Comparison of ENCODE assay signal across 8 mouse cellular contexts in genomic region chr3:121262521-121263204, GRCm38 (mm10). TPM values are rescaled to one million over a fixed set of nuclear protein-coding genes. Genes with fewer than 3 reads are reported as not detected.
DNase-seq lines count a peak whose midpoint lies in the region; ATAC-seq and TF ChIP-seq lines count a peak whose summit lies in the region.

No protein-coding gene starts in this region.

- TF ChIP-seq EP300 in heart, adult 2 months (IDR thresholded peaks at IDR 0.05; ENCODE audit: insufficient read depth, low read depth, low read length), result no peak
- TF ChIP-seq EP300 in liver, postnatal 0 days (IDR thresholded peaks at IDR 0.05; ENCODE audit: low read depth), result no peak
- no peak for TF ChIP-seq EP300 in stomach, postnatal 0 days (optimal IDR thresholded peaks at IDR 0.05)

- peak overlapping the region; percentile 14 for H3K4me3 ChIP-seq in C2C12 (ENCODE audit: insufficient read depth, poor library complexity, severe bottlenecking)
- H3K4me3 ChIP-seq in embryonic facial prominence, embryonic 10.5 days, result peak overlapping the region; percentile 84
- peak overlapping the region; percentile 56 for H3K4me3 ChIP-seq in heart, adult 2 months
- H3K4me3 ChIP-seq in kidney, embryonic 15.5 days (replicated peaks), result peak overlapping the region; percentile 68
- H3K4me3 ChIP-seq in liver, postnatal 0 days (ENCODE audit: low read depth, low read length), result peak overlapping the region; percentile 91
- peak overlapping the region; percentile 64 for H3K4me3 ChIP-seq in neural tube, embryonic 11.5 days (ENCODE audit: low read depth, low read length)
- peak overlapping the region; percentile 69 for H3K4me3 ChIP-seq in stomach, postnatal 0 days (ENCODE audit: low read depth, low read length)

- peaks cover 13% of the 10 kb centered on the region for H3K27me3 ChIP-seq in C2C12 (ENCODE audit: control insufficient read depth, insufficient read depth, insufficient read length)
- H3K27me3 ChIP-seq in embryonic facial prominence, embryonic 10.5 days (replicated peaks; ENCODE audit: low read depth, poor library complexity, severe bottlenecking), result peaks cover 81% of the 10 kb centered on the region
- no peaks in the 10 kb centered on the region for H3K27me3 ChIP-seq in heart, adult 2 months (ENCODE audit: control insufficient read depth, insufficient read depth, low read length)
- H3K27me3 ChIP-seq in kidney, embryonic 15.5 days, result peaks cover 55% of the 10 kb centered on the region
- 0 out of 2 replicates have a peak, but pooled peaks cover 6% of the 10 kb centered on the region for H3K27me3 ChIP-seq in liver, postnatal 0 days (ENCODE audit: insufficient read depth, low read length)
- peaks cover 22% of the 10 kb centered on the region for H3K27me3 ChIP-seq in neural tube, embryonic 11.5 days (ENCODE audit: control insufficient read depth, insufficient read depth, low read length)
- H3K27me3 ChIP-seq in stomach, postnatal 0 days (ENCODE audit: control insufficient read depth, insufficient read depth, low read length), result peaks cover 3% of the 10 kb centered on the region; the same call in 1 of the 2 replicates

- peak; percentile 95 for ATAC-seq in kidney, embryonic 15.5 days (replicated peaks; ENCODE audit: low FRiP score)
- ATAC-seq in liver, postnatal 0 days, result peak; percentile 85
- peak; percentile 92 for ATAC-seq in neural tube, embryonic 11.5 days (ENCODE audit: insufficient read depth, low FRiP score, low TSS enrichment)
- peak; percentile 92 for ATAC-seq in stomach, postnatal 0 days (ENCODE audit: low FRiP score, low TSS enrichment)

- peak overlapping the region; percentile 85 for H3K27ac ChIP-seq in embryonic facial prominence, embryonic 10.5 days (replicated peaks)
- peak overlapping the region; percentile 17; the same call in 1 of the 2 replicates for H3K27ac ChIP-seq in heart, adult 2 months
- no peak overlapping the region for H3K27ac ChIP-seq in kidney, embryonic 15.5 days
- peak overlapping the region; percentile 98 for H3K27ac ChIP-seq in liver, postnatal 0 days (ENCODE audit: low read depth)
- H3K27ac ChIP-seq in neural tube, embryonic 11.5 days (ENCODE audit: low read depth, low read length), result no peak overlapping the region
- peak overlapping the region; percentile 85 for H3K27ac ChIP-seq in stomach, postnatal 0 days (replicated peaks)

- H3K79me2 ChIP-seq in C2C12 (ENCODE audit: control insufficient read depth, insufficient read depth), result no peaks in the 10 kb centered on the region
- H3K79me2 ChIP-seq in heart, adult 2 months (replicated peaks; ENCODE audit: control insufficient read depth, insufficient read depth, low read length), result no peaks in the 10 kb centered on the region

- peak; percentile 80 to 90 for DNase-seq in adrenal gland, adult (ENCODE audit: inconsistent age in 2 of 2, low spot score in 1 of 2)
- peak; percentile 83 for DNase-seq in embryonic facial prominence, embryonic 10.5 days (ENCODE audit: low spot score)
- peak; percentile 68 to 77 for DNase-seq in heart, adult 2 months
- DNase-seq in liver, postnatal 0 days, result peak; percentile 76
- peak; percentile 76 for DNase-seq in neural tube, embryonic 11.5 days (ENCODE audit: low spot score)
- peak; percentile 81 for DNase-seq in stomach, postnatal 0 days (ENCODE audit: low spot score)

- intact Hi-C loops in heart, adult 2 months (cut with DNase I), result loop anchor here (2.0 kb wide), 1 partner anchor 28 kb away; the partner anchor contains the start of gene Alg14

- peaks cover 15% of the 10 kb centered on the region for H3K4me1 ChIP-seq in embryonic facial prominence, embryonic 10.5 days
- H3K4me1 ChIP-seq in heart, adult 2 months (ENCODE audit: control insufficient read depth, insufficient read depth, low read length), result peaks cover 1% of the 10 kb centered on the region
- H3K4me1 ChIP-seq in kidney, embryonic 15.5 days, result peaks cover 21% of the 10 kb centered on the region
- H3K4me1 ChIP-seq in liver, postnatal 0 days (ENCODE audit: insufficient read depth), result peaks cover 43% of the 10 kb centered on the region
- no peaks in the 10 kb centered on the region for H3K4me1 ChIP-seq in neural tube, embryonic 11.5 days (ENCODE audit: control insufficient read depth, insufficient read depth, low read length)
- H3K4me1 ChIP-seq in stomach, postnatal 0 days (replicated peaks; ENCODE audit: control insufficient read depth, insufficient read depth), result no peaks in the 10 kb centered on the region; the same call in 1 of the 2 replicates

- H3K79me3 ChIP-seq in C2C12 (ENCODE audit: low read depth), result no peaks in the 10 kb centered on the region

- H3K4me2 ChIP-seq in kidney, embryonic 15.5 days, result peak overlapping the region; percentile 98
- peak overlapping the region; percentile 93 for H3K4me2 ChIP-seq in liver, postnatal 0 days (ENCODE audit: low read depth, low read length)
- peak overlapping the region; percentile 99 for H3K4me2 ChIP-seq in neural tube, embryonic 11.5 days (ENCODE audit: low read depth)
- peak overlapping the region; percentile 98 for H3K4me2 ChIP-seq in stomach, postnatal 0 days (replicated peaks; ENCODE audit: low read depth)

- WGBS in embryonic facial prominence, embryonic 10.5 days, result under 1% methylated on average over 97 of the region's 97 CpGs
- under 1% methylated on average over 88 of the region's 97 CpGs for WGBS in heart, adult 2 months
- under 1% methylated on average over 94 of the region's 97 CpGs for WGBS in kidney, embryonic 15.5 days
- under 1% methylated on average over 88 of the region's 97 CpGs for WGBS in liver, postnatal 0 days (ENCODE audit: insufficient replicate concordance)
- WGBS in neural tube, embryonic 11.5 days, result under 1% methylated on average over 84 of the region's 97 CpGs
- WGBS in stomach, postnatal 0 days, result under 1% methylated on average over 48 of the region's 97 CpGs

- peak overlapping the region; percentile 60 for H3ac ChIP-seq in C2C12 (ENCODE audit: control insufficient read depth, insufficient read length, low read depth)

- no peak for TF ChIP-seq POLR2A in heart, adult 2 months (IDR thresholded peaks at IDR 0.05; ENCODE audit: insufficient read depth, low read depth, low read length)

- H3K36me3 ChIP-seq in C2C12 (ENCODE audit: control insufficient read depth, insufficient read depth), result no peaks in the 10 kb centered on the region
- H3K36me3 ChIP-seq in embryonic facial prominence, embryonic 10.5 days (replicated peaks), result no peaks in the 10 kb centered on the region
- no peaks in the 10 kb centered on the region for H3K36me3 ChIP-seq in heart, adult 2 months (ENCODE audit: control insufficient read depth, insufficient read depth, low read length)
- no peaks in the 10 kb centered on the region for H3K36me3 ChIP-seq in kidney, embryonic 15.5 days
- no peaks in the 10 kb centered on the region for H3K36me3 ChIP-seq in liver, postnatal 0 days (replicated peaks; ENCODE audit: insufficient read depth, low read length)
- H3K36me3 ChIP-seq in neural tube, embryonic 11.5 days (ENCODE audit: control insufficient read depth, insufficient read depth, low read length), result no peaks in the 10 kb centered on the region
- no peaks in the 10 kb centered on the region for H3K36me3 ChIP-seq in stomach, postnatal 0 days (ENCODE audit: control insufficient read depth, insufficient read depth, low read length)

- no peak for TF ChIP-seq CTCF in C2C12 (IDR thresholded peaks at IDR 0.05; ENCODE audit: control insufficient read depth, insufficient read depth, insufficient read length)
- TF ChIP-seq CTCF in heart, adult 2 months (IDR thresholded peaks at IDR 0.05), result no peak
- TF ChIP-seq CTCF in liver, postnatal 0 days (IDR thresholded peaks at IDR 0.05; ENCODE audit: low read depth), result no peak
- no peak for TF ChIP-seq CTCF in stomach, postnatal 0 days (IDR thresholded peaks at IDR 0.05; ENCODE audit: low read depth)

- peak overlapping the region; percentile 65 for H3K9ac ChIP-seq in heart, adult 2 months (ENCODE audit: low read depth, low read length)
- H3K9ac ChIP-seq in kidney, embryonic 15.5 days, result peak overlapping the region; percentile 56
- H3K9ac ChIP-seq in liver, postnatal 0 days (replicated peaks), result peak overlapping the region; percentile 95
- peak overlapping the region; percentile 72 for H3K9ac ChIP-seq in neural tube, embryonic 11.5 days (ENCODE audit: low read length)
- H3K9ac ChIP-seq in stomach, postnatal 0 days (ENCODE audit: low read length), result peak overlapping the region; percentile 68

- no peaks in the 10 kb centered on the region for H3K9me3 ChIP-seq in embryonic facial prominence, embryonic 10.5 days
- H3K9me3 ChIP-seq in kidney, embryonic 15.5 days (replicated peaks), result no peaks in the 10 kb centered on the region
- no peaks in the 10 kb centered on the region for H3K9me3 ChIP-seq in liver, postnatal 0 days (ENCODE audit: low read length)
- H3K9me3 ChIP-seq in neural tube, embryonic 11.5 days (ENCODE audit: control insufficient read depth, low read length), result no peaks in the 10 kb centered on the region
- no peaks in the 10 kb centered on the region for H3K9me3 ChIP-seq in stomach, postnatal 0 days (ENCODE audit: control insufficient read depth, low read length)

TF ChIP-seq in C2C12, 6 proteins besides CTCF, POLR2A, EP300 and RAD21 (continues in another document):
- TF ChIP-seq CEBPB (IDR thresholded peaks at IDR 0.05; ENCODE audit: low read depth) (no peak), FOSL1 (IDR thresholded peaks at IDR 0.05; ENCODE audit: insufficient read depth, low read length, poor library complexity, severe bottlenecking) (no peak), MYOD1 (IDR thresholded peaks at IDR 0.05; ENCODE audit: control insufficient read depth, insufficient read length, low read depth) (no peak)

RNA-seq across cellular contexts. Expression of gene Tmem56, which starts 20.2 kb away (rescaled TPM):
- polyA plus RNA-seq in C2C12 (2012; fragmentation: generic; extraction: Trizol), result 0.09 TPM
- polyA plus RNA-seq in embryonic facial prominence, embryonic 10.5 days (2016; fragmentation: Nextera tagmentation; extraction: Ambion mirVana), result 0.81 and 0.84 TPM in 2 replicates
- total RNA-seq in heart, adult 2 months (2021), result 1 to 10 TPM in 1 of 2 experiments, under 1 TPM in 1; 0.99 to 2.9 TPM
- 0.68 and 2.0 TPM in 2 replicates for polyA plus RNA-seq in heart, adult 2 months (2012; rRNA removed)
- polyA plus RNA-seq in kidney, embryonic 15.5 days (2015; fragmentation: Nextera tagmentation; extraction: Ambion mirVana), result 1.6 and 1.7 TPM in 2 replicates
- 21.9 and 24.1 TPM in 2 replicates for polyA plus RNA-seq in liver, postnatal 0 days (2015; fragmentation: Nextera tagmentation; extraction: Ambion mirVana)
- 1.1 and 1.2 TPM in 2 replicates for polyA plus RNA-seq in neural tube, embryonic 11.5 days (2014; fragmentation: Nextera tagmentation; extraction: Ambion mirVana)
- polyA plus RNA-seq in stomach, postnatal 0 days (2015; fragmentation: Nextera tagmentation; extraction: Ambion mirVana), result 2.6 TPM in 2 replicates

RNA-seq across cellular contexts. Expression of gene Alg14, which starts 28.9 kb away (rescaled TPM):
- polyA plus RNA-seq in C2C12 (2012; fragmentation: generic; extraction: Trizol), result 12.3 TPM
- 30.7 and 34.3 TPM in 2 replicates for polyA plus RNA-seq in embryonic facial prominence, embryonic 10.5 days (2016; fragmentation: Nextera tagmentation; extraction: Ambion mirVana)
- 10 to 100 TPM in 1 of 2 experiments, 1 to 10 TPM in 1; 9.1 to 10.4 TPM for total RNA-seq in heart, adult 2 months (2021)
- polyA plus RNA-seq in heart, adult 2 months (2012; rRNA removed), result 12.5 and 19.9 TPM in 2 replicates
- 38.9 and 41.5 TPM in 2 replicates for polyA plus RNA-seq in kidney, embryonic 15.5 days (2015; fragmentation: Nextera tagmentation; extraction: Ambion mirVana)
- polyA plus RNA-seq in liver, postnatal 0 days (2015; fragmentation: Nextera tagmentation; extraction: Ambion mirVana), result 20.1 and 21.3 TPM in 2 replicates
- 33.7 and 37.7 TPM in 2 replicates for polyA plus RNA-seq in neural tube, embryonic 11.5 days (2014; fragmentation: Nextera tagmentation; extraction: Ambion mirVana)
- 35.3 and 35.7 TPM in 2 replicates for polyA plus RNA-seq in stomach, postnatal 0 days (2015; fragmentation: Nextera tagmentation; extraction: Ambion mirVana)

Comparison
In these comparisons a context has a peak if more than half of its experiments do, and no peak if none do; other contexts are left out.
1. H3K4me3 ChIP-seq: peak in every context shown above with its lines; median percentile 91 in liver, postnatal 0 days; 84 in embryonic facial prominence, embryonic 10.5 days; 69 in stomach, postnatal 0 days; 68 in kidney, embryonic 15.5 days; 64 in neural tube, embryonic 11.5 days; 56 in heart, adult 2 months; 14 in C2C12.
2. H3K27ac ChIP-seq: peak in embryonic facial prominence, embryonic 10.5 days (single experiment), heart, adult 2 months (single experiment), liver, postnatal 0 days (single experiment) and stomach, postnatal 0 days (single experiment); none in kidney, embryonic 15.5 days (single experiment) and neural tube, embryonic 11.5 days (single experiment).
3. Peak in every context shown above with its lines, with median percentiles within 50 percentile points of each other: DNase-seq, H3K9ac ChIP-seq, ATAC-seq and H3K4me2 ChIP-seq.